Mouse (Mus musculus) spleen, adult 18-20 months (tissue): ENCODE results near the gene Fbxo45.

Experiments
- DNase-seq, 2 experiments: peaks; one replicate each; pipeline ENCODE4 v3.0.0; 2022; ENCODE audit warnings: mixed read lengths in 2 of 2

Gene Fbxo45

DNA sequence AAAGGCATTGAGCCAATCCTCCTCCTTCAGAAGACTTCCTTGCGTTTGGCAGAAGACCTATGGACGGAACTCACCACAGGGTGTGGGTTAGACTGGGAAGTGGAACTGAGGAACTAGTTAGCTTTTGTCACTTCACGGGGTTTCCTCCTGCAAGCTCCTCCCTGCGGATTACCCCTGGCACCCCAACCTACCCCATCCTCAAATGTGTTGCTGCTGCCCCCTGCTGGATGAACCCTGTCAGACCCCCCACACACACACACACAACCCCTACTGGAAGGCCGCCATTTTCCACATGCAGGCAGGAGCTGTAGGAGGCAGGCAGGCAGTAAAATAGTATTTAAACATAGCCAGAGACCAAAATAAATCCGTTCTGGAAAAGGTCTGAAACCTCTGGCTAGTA is 44.3 kb downstream of the Fbxo45 start:
- peak; percentile 88 to 92 for DNase-seq

DNA sequence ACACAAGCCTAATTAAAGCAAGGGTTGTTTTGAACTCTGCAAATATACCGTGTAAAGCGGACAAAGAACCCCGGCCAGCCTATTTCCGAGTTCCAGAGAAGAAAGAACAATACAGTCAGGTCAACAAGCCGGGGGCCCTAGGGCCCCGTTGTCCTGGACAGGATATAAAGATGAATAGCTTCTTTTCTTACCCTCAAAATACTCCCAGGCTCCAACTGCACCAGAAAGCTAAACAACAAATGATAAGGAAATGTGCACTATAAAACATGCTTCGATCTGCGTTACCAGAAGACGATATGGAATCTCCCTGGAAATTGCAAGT is 46.0 kb downstream of the Fbxo45 start:
- no peak for DNase-seq

DNA sequence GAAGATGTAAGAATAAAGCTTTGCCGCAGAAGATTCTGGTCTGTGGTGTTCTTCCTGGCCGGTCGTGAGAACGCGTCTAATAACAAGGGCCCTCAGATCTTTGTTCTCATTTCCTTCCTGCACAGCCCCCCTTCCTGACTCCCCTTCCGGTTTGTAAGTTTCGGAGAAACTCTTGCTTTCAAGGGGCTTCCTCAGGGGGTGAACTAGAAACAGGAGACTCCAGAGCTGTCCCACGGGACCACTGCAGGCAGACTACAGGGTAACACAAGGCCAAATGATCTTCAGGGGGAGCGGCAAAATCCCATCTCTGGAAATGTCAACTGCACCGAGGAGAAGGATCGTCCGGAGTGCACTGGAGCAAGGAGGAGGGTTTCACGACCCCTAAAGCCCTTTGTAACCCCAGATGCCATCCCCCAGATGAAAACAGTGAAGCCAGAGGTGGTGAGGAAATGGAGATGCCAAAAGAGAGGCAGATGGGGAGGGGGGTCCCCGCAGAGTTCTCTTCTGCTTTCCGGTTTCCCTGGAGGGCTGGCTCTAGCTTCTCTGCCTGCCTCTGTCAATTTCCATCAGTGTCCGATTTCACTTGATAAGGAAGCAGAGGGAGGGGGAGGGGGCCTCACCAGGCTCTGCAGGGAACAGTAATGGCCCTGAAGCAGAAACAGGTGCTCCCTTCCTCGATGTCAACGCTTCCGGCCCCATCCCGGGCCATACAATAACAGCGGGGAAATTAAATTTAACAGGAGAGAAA is 46.5 kb downstream of the Fbxo45 start:
- peak; percentile 35 to 44 for DNase-seq

DNA sequence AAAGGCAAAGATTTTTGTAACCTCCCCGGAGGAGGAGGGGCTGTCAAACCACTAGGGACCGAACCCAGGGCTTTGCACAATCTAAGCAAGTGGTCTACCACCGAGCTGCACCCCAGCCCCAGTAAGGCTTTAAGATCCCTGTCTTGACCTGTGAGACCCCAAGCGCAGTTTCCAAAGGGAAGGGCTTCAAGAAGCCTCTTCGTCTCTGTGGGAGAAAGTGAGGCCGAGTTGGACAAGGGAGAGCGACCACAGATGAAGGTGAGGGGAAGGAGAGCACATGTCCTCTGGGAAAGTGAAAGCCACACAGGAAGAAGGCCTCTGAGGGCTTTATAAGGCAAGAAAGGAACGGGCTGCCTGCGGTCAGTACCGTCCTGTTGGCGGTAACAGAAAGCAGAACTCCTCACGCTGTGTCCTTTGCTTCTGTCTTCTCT is 56.9 kb downstream of the Fbxo45 start:
- DNase-seq: peak; percentile 51 to 55

DNA sequence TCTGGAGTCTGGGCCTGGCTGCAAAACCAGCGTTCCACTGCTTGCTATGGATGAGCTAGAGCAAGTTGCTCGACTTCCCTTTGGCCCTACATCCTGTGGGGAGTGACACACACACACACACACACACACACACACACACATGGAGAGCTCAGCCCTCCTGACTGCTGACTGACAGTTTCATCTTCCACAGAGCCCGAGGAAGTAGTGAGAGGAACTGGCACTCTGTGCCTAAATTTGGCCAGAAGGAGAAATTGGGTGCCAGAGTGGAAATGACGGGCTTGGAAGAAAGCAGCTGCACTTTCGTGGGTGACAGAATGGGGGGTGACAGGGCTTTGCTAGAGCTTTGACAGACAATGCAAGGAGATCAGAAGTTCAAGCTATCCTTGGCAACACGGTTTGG is 57.8 kb downstream of the Fbxo45 start:
- peak in 1 of 2 experiments; percentile 33 for DNase-seq

DNA sequence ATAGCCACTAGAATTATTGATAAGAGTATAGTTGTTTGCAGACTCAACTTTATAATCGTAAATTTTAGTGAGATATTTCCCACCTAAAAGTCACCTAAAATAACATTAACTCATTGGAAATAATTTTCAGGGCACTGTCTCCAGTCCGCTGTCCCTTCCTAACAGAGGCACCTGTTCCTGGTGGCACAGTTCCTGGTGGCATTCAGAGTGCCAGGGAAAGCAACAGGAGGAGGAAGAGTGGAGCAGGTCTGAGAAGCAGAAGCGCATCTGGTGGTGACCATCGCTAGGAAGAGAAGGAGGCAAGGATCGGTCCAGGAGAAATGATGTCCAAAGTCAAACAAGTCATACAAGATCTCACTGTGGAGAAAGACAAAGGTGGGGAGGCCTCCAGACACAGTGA is 60.9 kb downstream of the Fbxo45 start:
- DNase-seq: no peak
